Mouse (Mus musculus) heart, postnatal 0 days (tissue): ENCODE measurements around the gene Mrpl53. TPM values are rescaled to one million over a fixed set of nuclear protein-coding genes. Genes with fewer than 3 reads are reported as not detected.
A peak's percentile ranks its signal among the peaks of the same experiment; 100 is the strongest.
"Not testable (repeated sequence)": the region's sequence is repeated elsewhere in the genome, so short reads cannot be mapped to it uniquely, and the experiment has no call there.

Experiments used
- ATAC-seq: fragments of 200-750 bp; cut with Nextera tagmentation; 2 replicates; pipeline ENCODE4 v1.8.0; 2017; ENCODE audit warnings: low read depth, moderate number of reproducible peaks, moderate library complexity; ENCODE audit not compliant: insufficient read depth
- DNase-seq: peaks from one replicate; pipeline ENCODE4 v3.0.0-alpha.2; 2016; ENCODE audit warnings: low spot score
- H3K27ac ChIP-seq: fragments of 300-500 bp; sonication (generic); 2 replicates; pipeline ENCODE4 v1.5.1; 2014; ENCODE audit warnings: low read depth, mild to moderate bottlenecking
- H3K27me3 ChIP-seq: fragments of 300-500 bp; sonication (generic); 2 replicates; pipeline ENCODE4 v1.6.1; 2014; ENCODE audit warnings: low read length, mixed read lengths; ENCODE audit not compliant: control insufficient read depth, insufficient read depth
- H3K36me3 ChIP-seq: fragments of 300-500 bp; sonication (generic); replicated peaks from 2 replicates; pipeline ENCODE4 v1.6.1; 2014; ENCODE audit warnings: low read length, mixed read lengths; ENCODE audit not compliant: control insufficient read depth, insufficient read depth
- H3K4me1 ChIP-seq: fragments of 300-500 bp; sonication (generic); 2 replicates; pipeline ENCODE4 v1.6.1; 2014; ENCODE audit warnings: antibody characterized with exemption; ENCODE audit not compliant: control insufficient read depth, insufficient read depth
- H3K4me2 ChIP-seq: fragments of 300-500 bp; sonication (generic); 2 replicates; pipeline ENCODE4 v1.6.1; 2014; ENCODE audit warnings: low read depth, mild to moderate bottlenecking, low read length, moderate library complexity
- H3K4me3 ChIP-seq: fragments of 300-500 bp; sonication (generic); 2 replicates; pipeline ENCODE4 v1.5.1; 2014; ENCODE audit warnings: low read depth, low read length
- H3K9ac ChIP-seq: fragments of 300-500 bp; sonication (generic); replicated peaks from 2 replicates; pipeline ENCODE4 v1.6.1; 2014; ENCODE audit warnings: low read depth, low read length, mixed read lengths
- H3K9me3 ChIP-seq: fragments of 300-500 bp; sonication (generic); replicated peaks from 2 replicates; pipeline ENCODE4 v1.6.1; 2016; ENCODE audit warnings: low read length; ENCODE audit not compliant: control insufficient read depth
- CTCF ChIP-seq: IDR thresholded peaks from 2 replicates; pipeline ENCODE4 v1.5.1; 2016; ENCODE audit warnings: antibody characterized with exemption, control low read depth, low read depth
- EP300 ChIP-seq: IDR thresholded peaks from 2 replicates; pipeline ENCODE4 v1.6.1; 2016; ENCODE audit warnings: antibody characterized with exemption, low read depth
- WGBS: fragments of 180-500 bp; shearing (Covaris S2); extraction: QIAGEN DNeasy Blood & Tissue Kit; methylation state at CpG from one replicate; pipeline ENCODE4 v1.1.7; 2014; 5-methylcytosine and 5-hydroxymethylcytosine counted together
- microRNA counts: library from miRNA; unstranded; fragments of <30 nt; microRNA quantifications from one replicate; lab custom pipeline; 2015
- microRNA-seq: library from miRNA; unstranded; fragments of <30 nt; microRNA quantifications from one replicate; pipeline ENCODE4, GENCODE M21; 2016
- polyA plus RNA-seq: library from polyadenylated mRNA; unstranded; fragments of >200 nt; fragmentation: Nextera tagmentation; extraction: Ambion mirVana; gene quantifications from 2 replicates; pipeline ENCODE4 v1.2.1, GENCODE M21; 2015
- total RNA-seq: library from RNA; depleted of rRNA; stranded (reverse); fragments of >200 nt; gene quantifications from 2 replicates; pipeline ENCODE4 v1.2.3, GENCODE M21; 2014; ENCODE audit warnings: low replicate concordance; rRNA removed

Gene Mrpl53
- total and polyA plus RNA-seq, 2 experiments from 2014 or later: 156 to 242 TPM

DNA sequence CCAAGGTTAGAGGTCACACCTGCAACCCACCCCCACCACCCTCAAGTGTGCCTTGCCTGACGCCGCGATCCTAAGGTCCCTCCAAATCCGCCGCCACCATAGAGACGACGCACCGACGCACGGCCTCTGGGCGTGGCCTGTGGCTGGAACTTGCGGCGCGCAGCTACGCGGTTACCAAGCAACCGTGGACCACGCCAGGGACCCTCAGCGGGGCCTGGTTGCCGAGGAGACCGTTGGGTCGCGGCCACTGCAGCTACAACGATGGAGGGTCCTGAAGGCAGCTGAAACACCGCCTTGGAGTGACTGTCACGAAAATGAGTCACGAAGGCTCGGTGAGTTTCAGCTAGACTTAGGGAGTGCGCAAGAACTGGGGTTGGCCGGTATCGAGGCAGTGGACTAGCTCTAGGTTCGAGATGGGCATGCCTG, 47.4 kb downstream of the Mrpl53 start, which contains the start of the genes Wdr54 and 1700003E16Rik:
Gene Wdr54 (minus strand): TSS at position 139 of the 426 bp plus-strand sequence.
Gene 1700003E16Rik (plus strand): TSS at position 146 of the 426 bp plus-strand sequence.
- no peaks in the 10 kb centered on the region for H3K9me3 ChIP-seq
- no peak within 1 kb of the TSS for H3K9ac ChIP-seq
- 0 out of 2 replicates have a peak, but pooled peaks cover 6% of the 10 kb centered on the region for H3K36me3 ChIP-seq
- no peak within 1 kb of the TSS for H3K27ac ChIP-seq
- ATAC-seq (peak; percentile 76), DNase-seq (no peak)
- no peak for TF ChIP-seq EP300
- no peak for TF ChIP-seq CTCF
- H3K4me1 ChIP-seq: 0 out of 2 replicates have a peak, but pooled peaks cover 4% of the 10 kb centered on the region
- peaks cover 12% of the 10 kb centered on the region for H3K27me3 ChIP-seq
- H3K4me3 ChIP-seq: peak within 1 kb of the TSS; percentile 48
- 3% methylated on average over 32 of the region's 32 CpGs for WGBS
- peak within 1 kb of the TSS; percentile 74 for H3K4me2 ChIP-seq

DNA sequence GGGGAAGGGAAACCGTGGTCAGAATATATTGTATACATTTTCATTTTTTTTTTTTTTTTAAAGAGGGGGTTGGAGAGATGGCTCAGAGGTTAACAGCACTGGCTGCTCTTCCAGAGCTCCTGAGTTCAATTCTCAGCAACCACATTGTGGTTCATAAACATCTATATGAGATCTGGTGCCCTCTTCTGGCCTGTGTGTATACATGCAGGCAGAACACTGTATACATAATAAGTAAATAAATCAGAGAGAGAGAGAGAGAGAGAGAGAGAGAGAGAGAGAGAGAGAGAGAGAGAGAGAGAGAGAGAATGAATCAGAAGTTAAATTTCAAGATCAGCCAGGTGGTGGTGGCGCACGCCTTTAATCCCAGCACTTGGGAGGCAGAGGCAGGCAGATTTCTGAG, 50.6 kb downstream of the Mrpl53 start:
- peak; percentile 63 for DNase-seq
- not testable (repeated sequence) for H3K9me3 ChIP-seq, H3K4me3 ChIP-seq, ATAC-seq, H3K27ac ChIP-seq, H3K36me3 ChIP-seq, H3K4me2 ChIP-seq, H3K9ac ChIP-seq
- peaks cover 27% of the 10 kb centered on the region for H3K27me3 ChIP-seq
- WGBS: 22% methylated on average over 3 of the region's 3 CpGs
- peak; percentile 71 for TF ChIP-seq CTCF
- peaks cover 16% of the 10 kb centered on the region for H3K4me1 ChIP-seq

MicroRNA genes within 50 kb of the gene (microRNA counts, 519-probe panel; counts per million panel counts)
- microRNA mmu-miR-3470a+mmu-miR-3470b (lab: Ali Mortazavi, UCI): not detected

Small RNA genes within 50 kb of the gene (microRNA-seq; reads per million reads assigned to microRNA genes)
- not detected for gene Mir3470a

Other genes starting within 250 kb of the Mrpl53 start
- gene Sema4f, start 169.3 kb upstream of the Mrpl53 start, total RNA-seq: not detected in 2 replicates
- 0.04 TPM in 1 of 2 replicates, not detected in the other for gene Sema4f, start 169.3 kb upstream of the Mrpl53 start, polyA plus RNA-seq
- gene M1ap, start 162.1 kb upstream of the Mrpl53 start, total RNA-seq: 0.39 TPM in 1 of 2 replicates, not detected in the other
- 0.59 and 0.75 TPM in 2 replicates for gene M1ap, start 162.1 kb upstream of the Mrpl53 start, polyA plus RNA-seq
- gene Dok1, start 75.6 kb upstream of the Mrpl53 start, total RNA-seq: 9.2 and 11.5 TPM in 2 replicates
- gene Dok1, start 75.6 kb upstream of the Mrpl53 start, polyA plus RNA-seq: 6.1 and 6.3 TPM in 2 replicates
- gene Loxl3, start 74.9 kb upstream of the Mrpl53 start, total RNA-seq: 9.0 and 9.8 TPM in 2 replicates
- gene Loxl3, start 74.9 kb upstream of the Mrpl53 start, polyA plus RNA-seq: 3.8 and 4.3 TPM in 2 replicates
- 156 and 219 TPM in 2 replicates for gene Aup1, start 54.5 kb upstream of the Mrpl53 start, total RNA-seq
- gene Aup1, start 54.5 kb upstream of the Mrpl53 start, polyA plus RNA-seq: 104 and 108 TPM in 2 replicates
- 46.3 and 50.3 TPM in 2 replicates for gene Htra2, start 53.8 kb upstream of the Mrpl53 start, total RNA-seq
- gene Htra2, start 53.8 kb upstream of the Mrpl53 start, polyA plus RNA-seq: 55.4 and 61.9 TPM in 2 replicates
- gene Dqx1, start 51.2 kb upstream of the Mrpl53 start, total RNA-seq: not detected in 2 replicates
- gene Dqx1, start 51.2 kb upstream of the Mrpl53 start, polyA plus RNA-seq: 0.08 and 0.32 TPM in 2 replicates
- gene Tlx2, start 38.7 kb upstream of the Mrpl53 start, total RNA-seq: not detected in 2 replicates
- not detected in 2 replicates for gene Tlx2, start 38.7 kb upstream of the Mrpl53 start, polyA plus RNA-seq
- gene Pcgf1, start 31.2 kb upstream of the Mrpl53 start, total RNA-seq: 12.1 and 14.8 TPM in 2 replicates
- 13.2 and 14.7 TPM in 2 replicates for gene Pcgf1, start 31.2 kb upstream of the Mrpl53 start, polyA plus RNA-seq
- gene Lbx2, start 22.7 kb upstream of the Mrpl53 start, total RNA-seq: not detected in 2 replicates
- 0.59 and 0.64 TPM in 2 replicates for gene Lbx2, start 22.7 kb upstream of the Mrpl53 start, polyA plus RNA-seq
- gene Ccdc142, start 7.4 kb upstream of the Mrpl53 start, total RNA-seq: 0.11 and 0.97 TPM in 2 replicates
- 1.1 and 1.6 TPM in 2 replicates for gene Ccdc142, start 7.4 kb upstream of the Mrpl53 start, polyA plus RNA-seq
- 2.4 and 3.4 TPM in 2 replicates for gene Gm42688, start 7.4 kb upstream of the Mrpl53 start, total RNA-seq
- gene Gm42688, start 7.4 kb upstream of the Mrpl53 start, polyA plus RNA-seq: 1.1 and 1.4 TPM in 2 replicates
- gene Mogs, start 6.5 kb downstream of the Mrpl53 start, total RNA-seq: 27.5 and 28.1 TPM in 2 replicates
- 7.9 and 9.4 TPM in 2 replicates for gene Mogs, start 6.5 kb downstream of the Mrpl53 start, polyA plus RNA-seq
- gene Wbp1, start 12.5 kb downstream of the Mrpl53 start, total RNA-seq: 151 and 186 TPM in 2 replicates
- gene Wbp1, start 12.5 kb downstream of the Mrpl53 start, polyA plus RNA-seq: 97.5 and 98.1 TPM in 2 replicates
- 8.9 and 11.6 TPM in 2 replicates for gene Ino80b, start 16.4 kb downstream of the Mrpl53 start, total RNA-seq
- gene Ino80b, start 16.4 kb downstream of the Mrpl53 start, polyA plus RNA-seq: 5.5 and 6.8 TPM in 2 replicates
- 40.0 and 45.9 TPM in 2 replicates for gene Rtkn, start 26.4 kb downstream of the Mrpl53 start, total RNA-seq
- gene Rtkn, start 26.4 kb downstream of the Mrpl53 start, polyA plus RNA-seq: 12.5 and 13.0 TPM in 2 replicates
- 1.4 and 5.5 TPM in 2 replicates for gene Wdr54, start 47.4 kb downstream of the Mrpl53 start, total RNA-seq
- 0.96 and 1.1 TPM in 2 replicates for gene Wdr54, start 47.4 kb downstream of the Mrpl53 start, polyA plus RNA-seq
- gene 1700003E16Rik, start 47.4 kb downstream of the Mrpl53 start, total RNA-seq: 2.0 TPM in 1 of 2 replicates, not detected in the other
- gene 1700003E16Rik, start 47.4 kb downstream of the Mrpl53 start, polyA plus RNA-seq: 0.20 and 0.45 TPM in 2 replicates
- gene Dctn1, start 56.9 kb downstream of the Mrpl53 start, total RNA-seq: 45.9 and 47.7 TPM in 2 replicates
- 48.9 and 50.8 TPM in 2 replicates for gene Dctn1, start 56.9 kb downstream of the Mrpl53 start, polyA plus RNA-seq
- gene Slc4a5, start 110.8 kb downstream of the Mrpl53 start, total RNA-seq: not detected in 2 replicates
- gene Slc4a5, start 110.8 kb downstream of the Mrpl53 start, polyA plus RNA-seq: 0.03 TPM in 1 of 2 replicates, not detected in the other
- 3.6 and 4.7 TPM in 2 replicates for gene Mthfd2, start 216.9 kb downstream of the Mrpl53 start, total RNA-seq
- gene Mthfd2, start 216.9 kb downstream of the Mrpl53 start, polyA plus RNA-seq: 8.5 and 8.9 TPM in 2 replicates
- gene Mob1a, start 217.0 kb downstream of the Mrpl53 start, total RNA-seq: 33.8 and 35.0 TPM in 2 replicates
- gene Mob1a, start 217.0 kb downstream of the Mrpl53 start, polyA plus RNA-seq: 15.1 and 15.9 TPM in 2 replicates
- gene Bola3, start 240.1 kb downstream of the Mrpl53 start, total RNA-seq: 32.0 and 36.3 TPM in 2 replicates
- 492 and 553 TPM in 2 replicates for gene Bola3, start 240.1 kb downstream of the Mrpl53 start, polyA plus RNA-seq